Mouse (Mus musculus): Measurements from ENCODE around the gene Inip.
A peak's percentile ranks its signal among the peaks of the same experiment; 100 is the strongest.

Gene Inip

DNA sequence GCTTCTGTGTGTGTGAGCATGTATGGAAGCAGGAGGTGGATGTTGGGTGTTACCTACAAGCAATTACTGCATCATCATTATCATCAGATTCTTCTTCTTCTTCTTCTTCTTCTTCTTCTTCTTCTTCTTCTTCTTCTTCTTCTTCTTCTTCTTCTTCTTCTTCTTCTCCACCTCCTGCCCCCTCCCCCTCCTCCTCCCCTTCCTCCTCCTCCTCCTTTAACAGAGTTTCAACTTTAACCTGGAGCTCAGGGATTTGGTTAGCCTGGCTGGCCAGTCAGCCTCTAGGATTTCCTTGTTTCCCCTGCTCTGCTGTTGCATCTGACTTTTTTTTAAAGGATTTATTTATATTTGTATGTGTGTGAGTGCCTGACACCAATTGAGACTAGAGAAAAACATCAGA, at the start of gene Inip:
TSS of gene Inip (minus strand) at position 101 of the 400 bp plus-strand sequence.
- no peak for ATAC-seq (ENCODE audit: low TSS enrichment)

DNA sequence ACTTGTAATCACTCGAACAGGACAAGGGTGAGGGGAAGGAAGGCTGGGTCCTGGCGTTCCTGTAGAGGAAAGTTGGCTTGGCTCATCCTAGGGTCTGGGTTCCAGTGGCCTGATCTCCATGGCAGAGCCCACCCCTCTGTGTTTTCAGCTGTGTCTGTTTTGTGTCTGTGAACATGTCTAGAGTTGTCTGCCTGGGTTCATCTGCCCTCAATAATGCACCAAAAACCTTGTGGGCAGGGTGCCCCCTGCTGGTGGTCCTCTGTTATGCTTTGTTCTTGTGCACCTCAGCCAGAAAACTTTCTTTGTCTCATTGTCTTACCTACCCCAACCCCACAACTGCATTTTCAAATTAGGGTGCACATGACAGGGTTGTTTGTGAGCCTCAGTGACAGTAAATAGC, 48.8 kb upstream of the Inip start:
- ATAC-seq (ENCODE audit: low TSS enrichment), result peak; percentile 76

DNA sequence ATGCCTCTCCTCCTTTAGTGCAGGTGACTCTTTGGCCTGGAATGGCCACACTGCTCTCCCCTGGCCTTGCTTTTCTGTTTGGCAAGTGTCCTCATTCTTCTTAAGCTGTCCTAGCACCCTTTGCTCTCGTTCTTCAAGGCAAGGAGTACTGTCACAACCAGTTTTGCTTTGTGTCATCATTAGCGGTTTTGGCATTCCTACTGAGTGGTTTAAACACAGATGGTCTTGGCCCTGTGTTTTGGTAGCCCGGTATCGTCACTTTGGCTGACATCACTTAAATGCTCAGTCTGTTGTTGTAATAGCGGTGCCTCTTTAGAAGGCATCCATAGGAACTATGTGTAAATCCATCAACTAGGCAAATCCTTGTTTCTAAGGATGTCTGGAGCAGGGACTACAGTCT, 46.1 kb upstream of the Inip start:
- ATAC-seq (ENCODE audit: low TSS enrichment), result no peak

- ATAC-seq (ENCODE audit: low TSS enrichment), result no peak
Measured at GRCm38 (mm10) chr4:59845245-59845637, 43.9 kb upstream of the Inip start.

DNA sequence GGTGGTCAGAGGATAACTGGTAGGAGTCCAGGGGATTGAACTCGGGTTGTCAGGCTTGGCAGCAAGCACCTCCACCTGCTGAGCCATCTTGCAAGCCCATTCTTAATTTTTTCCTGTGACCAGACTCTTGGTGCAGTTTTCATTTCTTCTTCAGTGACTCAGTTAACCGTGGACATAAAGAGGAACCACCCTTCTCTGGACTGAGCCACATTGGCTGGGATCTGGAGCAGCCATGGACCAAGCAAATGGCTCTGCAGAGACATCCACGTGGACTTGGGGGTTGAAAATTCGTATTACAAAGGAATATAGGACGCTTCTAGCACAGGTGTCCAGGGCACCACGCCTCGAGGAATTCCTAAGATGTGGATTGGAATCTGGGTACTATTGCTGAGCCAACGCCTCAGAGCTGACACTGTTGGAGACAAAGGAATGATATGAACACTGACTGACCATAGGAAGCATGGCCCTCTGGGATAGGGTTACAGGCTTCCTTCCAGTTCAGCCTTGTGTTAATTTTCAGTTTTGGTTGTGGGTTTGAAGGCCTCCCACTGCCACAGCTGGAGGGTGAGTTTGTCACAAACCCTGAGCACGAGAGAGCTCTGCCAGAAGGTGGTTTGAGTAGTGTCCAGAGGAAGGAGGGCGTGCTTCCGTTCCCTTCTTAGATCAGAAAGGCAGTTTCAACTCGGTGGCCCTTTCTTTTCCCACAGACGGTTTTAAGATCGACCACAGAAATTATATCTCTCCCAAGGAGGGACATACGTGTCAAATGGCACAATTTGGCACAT, 43.3 kb upstream of the Inip start:
- no peak for ATAC-seq (ENCODE audit: low TSS enrichment)

DNA sequence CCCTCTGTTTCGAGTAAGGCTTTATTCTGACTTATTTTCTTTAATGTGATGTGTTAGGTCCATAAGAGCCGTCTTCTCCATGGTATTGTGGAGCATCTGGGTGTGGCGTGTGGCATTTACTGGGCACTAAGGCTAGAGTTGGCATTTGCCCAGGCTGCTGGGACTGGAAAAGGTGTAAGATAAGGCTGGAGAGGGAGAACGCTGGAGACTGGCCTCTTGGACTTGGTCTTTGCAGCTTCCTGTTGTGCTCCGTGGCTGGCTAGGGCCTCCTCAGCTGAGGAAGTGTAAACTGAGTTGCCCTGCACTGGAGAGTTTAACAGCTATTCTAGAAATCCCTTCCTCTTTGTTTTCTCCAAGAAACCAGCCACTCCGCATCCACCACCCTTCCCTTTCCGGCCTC, 36.3 kb upstream of the Inip start:
- no peak for ATAC-seq (ENCODE audit: low TSS enrichment)

GRCm38 (mm10) chr4:59832810-59833209, 31.4 kb upstream of the Inip start:
- ATAC-seq (ENCODE audit: low TSS enrichment), result no peak

DNA sequence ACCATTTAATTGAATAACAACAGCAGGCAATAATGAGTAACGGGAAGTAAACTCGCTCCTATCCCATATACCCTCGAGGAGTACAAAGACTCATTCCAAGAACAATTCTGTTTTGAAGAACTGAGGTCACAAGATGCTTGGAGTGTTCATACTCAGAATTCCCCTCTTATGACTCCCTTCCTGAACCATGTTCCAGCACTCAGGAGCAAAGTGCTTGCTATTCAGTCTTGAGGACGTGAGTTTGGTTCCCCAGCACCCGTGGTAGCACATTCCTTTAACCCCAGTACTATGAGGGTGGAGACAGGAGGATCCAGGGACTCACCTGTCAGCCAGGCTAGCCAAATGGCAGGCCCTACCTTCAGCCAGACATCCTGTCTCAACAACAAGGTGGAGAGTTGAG, 29.6 kb upstream of the Inip start:
- no peak for ATAC-seq (ENCODE audit: low TSS enrichment)

DNA sequence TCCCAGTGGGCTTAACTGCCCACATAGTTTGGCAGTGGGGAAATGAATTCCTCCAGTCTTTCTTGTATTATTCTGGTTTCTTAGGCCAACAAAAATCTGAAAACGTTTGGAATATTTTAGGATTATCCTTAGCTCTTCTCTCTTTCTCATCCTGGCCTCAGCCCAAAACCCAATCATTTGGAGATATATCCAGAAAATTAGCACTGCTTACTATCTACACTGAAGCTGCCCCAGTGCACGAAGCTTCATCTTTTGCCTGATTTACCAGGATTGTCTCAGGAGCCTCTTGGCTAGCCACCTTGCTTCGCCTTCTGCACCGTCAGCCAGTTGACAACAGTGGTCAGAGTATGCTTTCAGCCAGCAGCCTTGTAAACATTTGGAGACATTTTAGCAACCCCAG, 27.7 kb upstream of the Inip start:
- ATAC-seq (ENCODE audit: low TSS enrichment), result peak; percentile 50

- ATAC-seq (ENCODE audit: low TSS enrichment), result no peak
Measured at GRCm38 (mm10) chr4:59826381-59826780, 25.0 kb upstream of the Inip start.

DNA sequence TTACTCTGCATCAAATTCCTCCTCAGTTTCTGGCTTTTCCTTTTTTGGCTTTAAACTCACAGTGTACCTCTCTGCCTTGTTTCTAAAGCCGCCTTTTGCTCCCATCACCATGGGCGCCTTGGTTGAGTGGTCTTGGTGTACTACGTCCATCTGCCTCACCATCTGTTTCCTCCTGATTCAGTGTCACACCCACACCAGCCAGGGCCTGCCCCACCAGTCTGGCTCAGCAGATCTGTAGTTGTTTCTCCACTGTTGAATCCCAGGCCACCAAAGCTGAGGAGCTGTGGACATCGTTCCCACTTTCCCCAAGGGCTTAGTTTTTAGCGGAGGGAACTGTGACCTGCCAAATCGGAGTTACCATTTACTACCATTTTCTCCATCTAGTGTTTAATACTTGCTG, 24.2 kb upstream of the Inip start:
- peak; percentile 14 for ATAC-seq (ENCODE audit: low TSS enrichment)

DNA sequence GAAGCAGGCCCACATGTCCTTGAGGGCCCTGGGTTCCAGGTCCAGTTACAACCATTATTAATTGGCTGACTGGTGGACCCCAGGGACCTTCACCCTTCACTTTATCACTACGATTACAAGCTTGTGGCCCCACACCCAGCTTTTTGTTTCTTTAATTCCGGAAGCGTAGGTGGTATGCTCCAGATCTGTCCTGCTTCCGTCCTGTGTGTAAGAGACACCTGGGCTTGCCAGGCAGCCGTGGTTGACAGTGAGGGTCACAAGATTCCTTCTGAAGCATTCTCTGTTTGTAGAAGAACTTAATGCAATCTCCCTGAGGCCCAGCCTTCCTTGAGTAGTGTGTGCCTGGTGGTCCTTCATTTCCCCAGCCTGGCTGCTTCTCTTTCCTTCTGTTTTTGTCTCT, 23.5 kb upstream of the Inip start:
- no peak for ATAC-seq (ENCODE audit: low TSS enrichment)

- ATAC-seq (ENCODE audit: low TSS enrichment), result peak; percentile 81
Measured at GRCm38 (mm10) chr4:59823470-59823869, 22.1 kb upstream of the Inip start.

DNA sequence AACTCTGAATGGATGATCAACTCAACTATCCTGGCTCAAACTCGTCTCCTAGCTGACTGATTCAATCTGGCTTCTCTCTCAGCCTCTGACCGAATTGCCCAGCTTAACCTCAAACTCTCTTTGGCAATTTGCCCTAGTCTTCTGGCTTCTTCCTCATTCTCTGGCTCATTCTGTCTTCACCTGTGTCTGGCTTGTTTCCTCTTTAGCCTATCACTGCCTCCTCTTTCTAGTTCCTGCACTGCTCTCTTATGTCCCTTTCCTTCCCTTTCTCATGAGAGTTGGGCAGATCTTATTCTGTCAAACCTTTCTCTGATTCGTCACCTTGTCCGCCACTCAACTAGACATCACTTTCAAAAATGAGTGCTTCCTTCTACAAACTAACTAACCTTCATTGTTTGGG, 20.7 kb upstream of the Inip start:
- ATAC-seq (ENCODE audit: low TSS enrichment), result no peak

- no peak for ATAC-seq (ENCODE audit: low TSS enrichment)
Measured at GRCm38 (mm10) chr4:59821516-59821915, 20.1 kb upstream of the Inip start.

DNA sequence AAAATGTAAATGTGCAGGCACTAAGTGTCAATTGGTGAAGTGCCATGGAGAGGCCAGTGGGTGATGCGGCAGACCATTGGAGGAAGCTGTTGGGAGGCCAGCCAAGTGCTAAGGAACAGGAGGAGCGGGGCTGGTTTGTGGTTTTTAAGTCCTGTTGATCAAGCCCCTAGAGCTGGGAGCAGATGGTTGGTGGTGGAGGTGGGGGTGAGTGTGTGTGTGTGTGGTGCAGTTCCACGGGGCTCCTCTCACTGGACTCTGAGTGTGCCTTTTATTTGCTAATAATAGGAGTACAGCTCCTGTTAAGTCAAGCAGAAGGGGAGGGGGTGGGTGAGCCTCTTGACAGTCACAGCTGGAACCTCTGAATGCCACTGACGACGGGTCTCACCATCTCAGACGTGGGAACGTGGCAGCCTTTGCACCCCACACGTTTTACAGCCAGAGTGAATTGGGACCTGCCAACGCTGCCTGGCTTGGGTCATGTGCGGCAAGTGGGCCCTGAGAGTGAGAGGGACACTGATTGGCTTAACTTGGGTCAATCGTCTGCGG, 18.2 kb upstream of the Inip start:
- no peak for ATAC-seq (ENCODE audit: low TSS enrichment)

- no peak for ATAC-seq (ENCODE audit: low TSS enrichment)
Measured at GRCm38 (mm10) chr4:59819054-59819472, 17.7 kb upstream of the Inip start.

DNA sequence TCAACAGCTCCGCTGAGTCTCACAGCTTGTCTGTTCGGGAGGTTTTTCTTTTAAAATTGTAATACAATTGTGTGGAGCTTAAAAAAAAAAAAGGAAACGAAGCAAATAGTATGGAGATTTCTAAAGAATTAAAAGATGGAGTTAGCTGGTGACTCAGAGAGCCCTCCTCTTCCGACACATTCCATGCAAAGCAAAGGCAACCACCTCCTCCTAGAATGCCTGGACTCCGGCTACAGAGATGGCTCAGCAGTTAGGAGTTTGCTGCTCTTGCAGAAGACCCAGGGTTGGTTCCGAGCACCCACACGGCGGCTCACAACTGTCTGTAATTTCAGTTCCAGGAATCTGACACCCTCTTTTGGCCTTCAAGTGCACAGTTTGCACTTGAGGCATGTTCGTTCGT, 17.1 kb upstream of the Inip start:
- ATAC-seq (ENCODE audit: low TSS enrichment), result peak; percentile 56

DNA sequence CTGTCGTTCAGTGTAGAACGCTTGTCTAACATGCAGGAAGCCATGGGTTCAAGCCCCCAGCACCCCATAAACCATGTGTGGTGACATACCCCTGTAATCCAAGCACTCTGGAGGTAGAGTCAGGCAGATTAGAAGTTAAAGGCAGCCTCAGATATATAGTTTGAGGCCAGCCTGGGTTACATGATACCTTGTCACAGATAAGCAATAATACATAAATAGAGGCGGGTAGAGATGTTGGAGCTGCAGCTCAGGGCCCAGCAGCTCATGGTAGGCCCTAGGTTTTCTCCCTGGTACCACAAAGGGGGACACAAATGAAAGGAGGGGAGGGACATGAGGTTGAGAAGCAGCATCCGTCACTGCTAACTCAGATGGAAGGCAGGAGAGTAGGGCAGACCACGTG, 16.4 kb upstream of the Inip start:
- ATAC-seq (ENCODE audit: low TSS enrichment), result no peak

- no peak for ATAC-seq (ENCODE audit: low TSS enrichment)
Measured at GRCm38 (mm10) chr4:59816477-59816876, 15.1 kb upstream of the Inip start.

DNA sequence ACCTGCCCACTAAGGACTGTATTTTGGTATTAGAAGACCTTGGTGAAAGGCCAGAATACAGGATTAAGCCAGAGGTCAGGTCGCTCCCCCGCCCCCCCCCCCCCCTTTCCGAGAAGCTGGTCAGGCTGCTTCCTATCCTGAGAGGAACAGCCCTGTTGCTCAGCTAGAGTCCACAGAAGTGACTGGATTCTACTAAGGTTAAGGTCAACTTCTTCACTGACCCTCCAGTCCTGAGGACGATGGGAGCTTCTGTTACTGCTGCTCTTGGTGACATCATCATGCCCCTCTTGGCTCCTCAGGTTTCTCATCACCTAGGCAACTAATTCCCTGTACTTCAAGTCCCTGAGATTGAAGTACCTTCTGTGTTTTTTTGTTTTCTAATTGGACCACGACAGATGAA, 14.6 kb upstream of the Inip start:
- ATAC-seq (ENCODE audit: low TSS enrichment), result no peak

DNA sequence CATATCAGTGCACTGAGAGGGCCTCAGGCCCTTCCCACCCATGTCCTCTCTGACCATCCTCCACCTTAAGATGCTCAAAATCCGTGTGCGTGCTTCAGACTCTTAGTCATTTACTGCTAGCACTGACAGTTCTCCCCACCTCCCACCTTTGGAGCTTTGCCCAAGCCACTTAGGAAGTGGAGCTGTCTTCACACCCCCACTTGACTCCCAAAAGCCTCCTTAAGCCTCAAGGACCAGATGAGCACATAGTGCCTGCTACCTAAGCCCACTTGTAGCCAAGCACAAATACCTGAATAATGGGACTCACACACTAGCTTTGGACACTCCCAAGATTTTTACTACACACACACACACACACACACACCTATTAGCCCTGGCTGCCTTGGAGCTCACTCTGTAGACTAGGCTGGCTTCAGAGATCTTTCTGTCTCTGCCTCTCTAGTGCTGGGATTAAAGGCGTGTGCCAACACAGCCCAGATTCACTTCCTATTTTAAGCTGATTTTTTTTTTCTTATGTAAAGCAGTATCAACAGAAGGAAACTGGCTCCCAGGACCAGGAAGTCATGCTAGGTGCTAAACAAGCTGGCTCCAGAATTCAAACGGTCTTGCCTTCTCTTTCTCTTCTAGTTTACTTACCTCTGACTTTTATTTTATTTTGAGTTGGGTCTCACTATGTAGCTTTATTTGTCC, 13.9 kb upstream of the Inip start:
- ATAC-seq (ENCODE audit: low TSS enrichment), result peak; percentile 62

- ATAC-seq (ENCODE audit: low TSS enrichment), result no peak
Measured at GRCm38 (mm10) chr4:59814094-59814493, 12.7 kb upstream of the Inip start.
